Mouse (Mus musculus) thymus, postnatal 14 days (tissue): ENCODE measurements around the gene Tbc1d10c.

Source experiments
- DNase-seq: peaks from one replicate; pipeline ENCODE4 v3.0.0; 2021

The Tbc1d10c gene

DNA sequence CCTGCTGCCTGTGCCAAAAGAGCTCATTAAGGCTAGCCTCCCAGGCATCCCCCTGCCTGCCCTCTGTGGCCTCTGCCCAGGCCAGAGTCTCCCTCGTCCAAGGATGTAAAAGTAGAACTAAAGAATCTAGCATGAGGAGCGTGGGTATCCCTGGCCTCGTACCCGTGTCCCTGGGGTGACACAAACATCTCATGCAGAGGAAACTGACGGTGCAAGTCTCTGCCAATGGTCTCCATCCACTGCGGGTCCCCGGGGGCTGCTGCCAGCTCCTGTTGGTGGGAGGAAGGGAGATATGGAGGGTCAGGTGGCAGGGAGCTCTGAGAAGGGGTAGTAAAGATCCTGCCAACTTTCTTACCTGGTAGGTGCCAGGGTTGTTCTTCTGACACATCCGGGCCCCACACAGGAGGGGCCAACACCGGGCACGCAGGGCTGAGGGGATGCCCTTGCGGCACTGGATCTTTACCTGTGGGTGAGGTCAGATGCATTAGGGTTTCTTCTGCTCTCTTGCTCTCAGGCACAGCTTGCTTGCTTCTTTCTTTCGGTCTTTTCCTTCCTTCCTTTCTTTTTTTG, 1.9 kb downstream of the Tbc1d10c start:
- DNase-seq: peak; percentile 61

GRCm38 (mm10) chr19:4187303-4187702, 3.8 kb downstream of the Tbc1d10c start:
- DNase-seq: no peak

- peak; percentile 90 for DNase-seq
These were observed 5.8 kb downstream of the Tbc1d10c start for GRCm38 (mm10) chr19:4184976-4185975.

- DNase-seq: no peak
These were observed 7.4 kb downstream of the Tbc1d10c start for GRCm38 (mm10) chr19:4183689-4184088.

GRCm38 (mm10) chr19:4181892-4182291, 9.2 kb downstream of the Tbc1d10c start:
- peak; percentile 56 for DNase-seq

DNA sequence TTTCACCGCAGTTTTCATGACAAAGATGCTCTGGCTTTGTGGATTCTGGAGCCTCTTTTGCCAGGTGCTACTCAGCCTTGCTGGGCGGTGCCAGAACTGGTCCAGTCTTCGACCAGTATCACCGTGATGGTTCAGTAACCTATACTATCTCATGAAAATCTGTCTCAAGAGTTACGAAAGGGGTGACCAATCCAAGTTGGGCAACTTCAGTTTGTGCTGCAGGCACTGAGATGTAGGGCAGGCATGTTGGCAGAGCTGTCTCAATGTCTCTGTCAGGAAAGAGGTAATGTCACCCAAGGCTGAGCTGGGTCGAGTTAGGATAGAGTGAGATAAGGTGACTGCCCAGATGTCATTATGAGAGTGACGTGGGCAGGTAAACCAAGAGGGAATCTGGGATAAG, 10.7 kb downstream of the Tbc1d10c start:
- DNase-seq: no peak

DNA sequence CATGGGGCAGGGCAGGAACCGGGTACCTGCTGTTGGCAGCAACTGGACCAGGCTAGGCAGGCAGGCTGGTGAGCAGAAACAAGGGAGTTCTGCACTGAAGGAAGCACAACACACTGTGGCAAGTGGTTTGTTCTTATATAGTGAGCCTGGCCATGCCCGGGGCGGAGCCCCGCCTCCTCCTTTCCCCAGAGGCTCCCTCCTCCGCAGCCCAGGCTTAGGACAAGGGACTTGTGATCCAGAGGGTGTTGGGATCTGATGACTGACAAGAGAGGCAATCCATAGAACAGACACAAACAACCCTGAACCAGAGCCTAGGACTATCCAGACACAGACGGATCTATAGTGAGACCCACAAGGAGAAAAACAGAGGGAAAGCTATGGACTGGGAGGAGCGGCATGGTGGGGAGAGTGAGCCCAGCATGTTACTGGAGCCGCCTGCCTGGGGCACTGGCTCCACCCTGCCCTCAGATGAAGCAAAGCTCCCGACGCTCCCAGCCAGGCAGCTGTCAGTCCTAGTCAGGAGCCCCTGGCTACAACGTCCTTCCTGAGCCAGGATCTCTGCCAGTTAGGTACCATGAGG, 15.6 kb downstream of the Tbc1d10c start, which contains the start of gene Carns1:
Gene Carns1 (minus strand): TSS at position 112 of the 580 bp plus-strand sequence.
- no peak for DNase-seq

DNA sequence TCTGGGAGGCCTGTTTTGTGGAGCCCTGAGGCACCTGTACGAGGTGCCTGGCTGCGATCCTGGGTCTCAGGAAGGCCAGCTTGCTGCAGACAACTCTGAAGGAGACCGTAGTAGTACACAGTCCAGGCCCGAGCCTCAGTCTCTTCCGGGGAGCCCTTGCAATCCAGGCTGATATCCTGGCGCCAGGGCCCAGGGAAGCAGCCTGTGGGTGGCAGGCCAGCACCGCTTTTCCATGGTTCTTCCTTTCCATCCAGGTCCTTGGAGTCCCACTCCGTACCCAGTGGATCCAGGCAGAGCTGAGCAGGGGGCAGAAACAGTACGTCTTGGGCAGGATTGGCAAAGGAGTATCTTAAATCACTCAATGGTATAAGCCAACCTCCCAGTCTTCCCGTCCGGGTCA, 18.2 kb downstream of the Tbc1d10c start:
- no peak for DNase-seq

DNA sequence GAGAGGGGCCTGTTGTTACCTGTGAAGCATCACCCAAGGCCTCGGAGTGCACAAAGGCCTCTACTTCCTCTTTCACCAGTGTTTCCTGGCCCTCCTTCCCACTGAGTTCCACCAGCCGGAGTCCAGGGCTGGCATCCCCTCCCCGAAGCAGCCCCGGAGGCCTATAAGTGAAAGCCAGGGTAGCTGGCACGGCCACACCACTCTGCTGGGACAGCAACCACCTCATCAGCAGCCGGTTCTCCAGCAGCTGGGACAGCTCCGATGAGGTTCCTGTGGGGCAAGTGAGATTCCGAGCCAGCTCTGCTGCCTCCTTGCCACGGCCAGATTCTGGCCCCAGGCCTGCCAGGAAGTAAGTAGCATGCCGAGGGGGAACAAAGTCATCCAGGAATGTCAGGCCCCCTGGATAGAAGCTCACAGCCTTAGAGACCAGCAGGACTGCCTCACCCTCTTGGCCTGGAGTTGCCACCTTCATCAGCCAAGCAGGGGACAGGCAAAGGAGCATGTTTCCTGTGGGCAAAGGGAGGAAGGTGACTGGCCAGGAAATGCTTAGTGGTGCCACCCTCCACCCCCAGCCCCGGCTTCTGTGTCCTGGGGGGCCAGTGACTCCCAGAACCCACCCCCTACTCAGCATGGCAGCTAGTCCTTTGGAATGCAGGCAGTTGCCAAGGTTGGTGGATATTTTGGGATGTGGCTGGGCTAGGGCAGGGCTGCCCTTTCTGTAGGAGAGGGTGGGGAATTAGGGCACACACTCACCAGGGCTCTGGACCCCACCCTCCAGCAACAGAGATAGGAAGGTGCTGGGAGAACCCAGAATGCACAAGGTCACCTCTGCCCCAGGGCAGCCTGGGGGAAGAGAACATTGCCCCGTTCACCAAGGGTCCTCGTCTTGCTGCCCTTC, 19.4 kb downstream of the Tbc1d10c start:
- peak; percentile 29 for DNase-seq

DNA sequence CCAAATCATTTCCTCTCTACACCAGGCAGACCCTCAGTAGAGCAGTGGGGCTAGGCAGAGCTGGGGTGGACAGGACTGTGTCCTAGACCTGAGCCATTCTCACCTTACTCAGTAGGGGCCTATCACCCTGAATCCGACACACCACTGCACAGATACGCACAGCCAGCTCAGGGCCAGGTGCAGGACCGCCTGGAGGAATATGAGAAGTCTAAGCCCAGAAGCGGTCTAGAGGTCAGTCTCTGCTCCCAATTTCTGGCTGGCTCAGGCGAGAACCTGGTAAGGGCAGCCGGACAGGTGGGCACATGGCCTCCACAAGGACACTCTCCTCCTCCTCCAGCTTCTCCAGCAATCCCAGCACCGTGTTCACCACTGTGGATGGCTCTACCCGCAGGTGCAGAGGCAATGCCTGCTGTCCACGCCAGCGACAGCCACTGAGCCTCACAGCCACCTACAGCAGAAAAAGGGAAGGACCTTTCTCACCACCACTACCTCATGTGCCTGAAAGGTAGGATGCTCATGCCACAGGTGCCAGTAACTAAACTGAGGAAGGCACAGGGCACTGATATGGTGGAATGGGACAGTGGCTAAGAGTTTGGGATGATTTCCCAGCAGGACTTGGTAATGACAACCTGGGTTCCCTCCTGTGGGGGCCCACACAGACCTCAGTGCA, 20.2 kb downstream of the Tbc1d10c start:
- DNase-seq: peak; percentile 11

DNA sequence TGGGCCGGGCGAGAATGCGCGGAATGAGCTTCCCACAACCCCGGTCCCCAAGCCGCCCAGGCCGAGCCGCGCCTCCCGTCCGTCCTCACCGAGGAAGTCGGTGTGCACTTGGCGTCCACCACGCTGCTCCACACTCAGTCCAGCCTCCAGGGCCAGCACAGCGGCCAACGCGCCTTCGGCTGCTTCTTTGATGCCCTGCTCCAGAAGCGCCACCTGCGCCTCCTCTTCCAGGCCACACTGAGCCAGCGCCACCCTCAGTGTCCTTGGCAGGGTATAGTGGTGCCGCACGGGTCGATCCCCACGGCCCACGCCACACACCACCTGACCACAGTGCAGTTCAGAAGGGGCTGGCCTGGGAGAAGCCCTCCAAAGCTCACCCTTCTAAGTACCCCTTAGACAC, 21.3 kb downstream of the Tbc1d10c start:
- DNase-seq: no peak

GRCm38 (mm10) chr19:4169378-4169784, 21.7 kb downstream of the Tbc1d10c start:
- DNase-seq: peak; percentile 100

DNA sequence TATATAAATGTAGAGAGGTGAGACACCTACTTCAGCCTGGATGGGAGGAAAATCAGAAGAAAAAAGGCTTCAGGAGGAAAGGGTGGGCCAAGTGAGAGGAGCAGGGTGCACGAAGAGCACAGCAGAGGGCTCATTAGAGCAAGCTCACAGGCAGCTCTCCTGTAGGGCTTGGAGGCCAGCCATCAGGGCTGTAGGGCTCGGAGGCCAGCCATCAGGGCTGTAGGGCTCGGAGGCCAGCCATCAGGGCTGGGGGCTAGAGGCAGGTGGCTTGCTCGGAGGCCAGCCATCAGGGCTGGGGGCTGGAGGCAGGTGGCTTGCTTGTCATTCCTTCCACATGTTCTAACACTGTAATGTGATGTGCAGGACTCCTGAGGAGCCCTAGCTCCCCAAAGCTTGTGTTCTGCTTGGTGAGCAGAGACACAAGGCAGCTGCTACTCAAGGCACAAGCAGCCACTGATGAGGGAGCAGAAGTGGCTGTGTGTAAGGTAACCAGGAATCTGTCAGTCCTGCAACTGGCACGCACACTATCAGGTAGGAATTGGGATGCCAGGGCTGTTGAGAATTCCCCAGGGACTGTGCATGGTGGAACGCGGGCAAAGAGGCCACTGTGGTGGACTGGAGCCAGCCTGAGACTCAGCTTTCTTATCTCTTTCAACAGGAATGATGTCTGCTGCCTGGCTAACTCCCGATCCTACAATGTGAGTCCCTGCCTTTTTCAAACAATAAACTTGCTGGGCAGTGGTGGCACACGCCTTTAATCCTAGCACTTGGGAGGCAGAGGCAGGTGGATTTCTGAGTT, 24.2 kb downstream of the Tbc1d10c start:
- no peak for DNase-seq

DNA sequence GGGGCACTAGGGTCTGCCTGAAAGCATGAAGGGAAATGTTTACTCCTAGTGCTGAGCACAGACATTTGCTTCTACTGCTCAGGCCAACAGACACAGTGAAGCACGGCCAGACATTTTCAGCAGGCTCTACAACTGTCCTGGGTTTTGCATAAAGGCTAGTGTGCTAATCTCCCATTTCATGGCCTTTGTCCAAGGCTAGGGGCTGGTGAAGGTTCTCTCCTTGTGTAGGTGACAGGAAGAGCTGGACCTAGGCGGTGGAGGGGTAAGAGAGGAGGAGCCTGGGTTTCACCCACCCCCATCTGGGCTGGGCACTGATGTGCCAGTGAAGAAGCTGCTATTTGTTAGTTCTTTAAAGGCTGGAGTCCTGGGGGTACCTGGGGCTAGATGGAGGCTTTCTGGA, 26.4 kb downstream of the Tbc1d10c start:
- no peak for DNase-seq

DNA sequence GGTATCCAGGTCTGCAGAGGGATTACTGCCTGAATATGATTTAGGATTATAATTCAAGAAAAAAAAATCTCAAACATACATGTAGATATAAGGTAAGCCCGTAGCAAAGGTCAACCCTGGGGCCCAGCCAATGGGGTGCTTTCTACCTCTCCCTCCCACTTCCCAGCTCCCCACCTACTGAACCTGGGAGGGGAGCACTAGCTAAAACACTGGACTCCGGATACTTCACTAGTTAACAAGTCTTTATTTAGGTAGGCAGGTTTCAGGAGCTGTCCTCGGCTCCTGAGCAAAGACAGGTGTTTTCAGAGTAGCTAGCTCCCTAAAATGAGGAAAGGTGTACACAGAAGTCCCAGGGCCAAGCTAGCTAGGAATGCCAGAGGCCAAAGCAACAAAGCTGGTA, 27.0 kb downstream of the Tbc1d10c start:
- DNase-seq: no peak

DNA sequence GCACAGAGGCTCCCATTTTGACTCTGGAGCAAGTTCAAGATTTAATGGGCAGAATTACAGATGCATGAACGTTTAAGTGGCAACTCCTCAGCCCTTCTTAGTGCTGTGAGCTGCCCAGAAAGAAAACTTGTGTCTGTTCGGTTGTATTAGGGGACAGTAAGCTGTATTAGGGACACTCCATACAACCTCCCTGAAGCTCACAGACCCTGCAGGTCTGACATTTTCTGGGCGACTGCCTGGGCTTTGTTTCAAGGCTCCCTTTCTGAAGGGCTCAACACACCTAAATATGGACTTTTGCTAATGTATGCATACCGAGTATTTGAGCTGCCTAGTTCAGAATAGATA, 27.6 kb downstream of the Tbc1d10c start:
- no peak for DNase-seq

DNA sequence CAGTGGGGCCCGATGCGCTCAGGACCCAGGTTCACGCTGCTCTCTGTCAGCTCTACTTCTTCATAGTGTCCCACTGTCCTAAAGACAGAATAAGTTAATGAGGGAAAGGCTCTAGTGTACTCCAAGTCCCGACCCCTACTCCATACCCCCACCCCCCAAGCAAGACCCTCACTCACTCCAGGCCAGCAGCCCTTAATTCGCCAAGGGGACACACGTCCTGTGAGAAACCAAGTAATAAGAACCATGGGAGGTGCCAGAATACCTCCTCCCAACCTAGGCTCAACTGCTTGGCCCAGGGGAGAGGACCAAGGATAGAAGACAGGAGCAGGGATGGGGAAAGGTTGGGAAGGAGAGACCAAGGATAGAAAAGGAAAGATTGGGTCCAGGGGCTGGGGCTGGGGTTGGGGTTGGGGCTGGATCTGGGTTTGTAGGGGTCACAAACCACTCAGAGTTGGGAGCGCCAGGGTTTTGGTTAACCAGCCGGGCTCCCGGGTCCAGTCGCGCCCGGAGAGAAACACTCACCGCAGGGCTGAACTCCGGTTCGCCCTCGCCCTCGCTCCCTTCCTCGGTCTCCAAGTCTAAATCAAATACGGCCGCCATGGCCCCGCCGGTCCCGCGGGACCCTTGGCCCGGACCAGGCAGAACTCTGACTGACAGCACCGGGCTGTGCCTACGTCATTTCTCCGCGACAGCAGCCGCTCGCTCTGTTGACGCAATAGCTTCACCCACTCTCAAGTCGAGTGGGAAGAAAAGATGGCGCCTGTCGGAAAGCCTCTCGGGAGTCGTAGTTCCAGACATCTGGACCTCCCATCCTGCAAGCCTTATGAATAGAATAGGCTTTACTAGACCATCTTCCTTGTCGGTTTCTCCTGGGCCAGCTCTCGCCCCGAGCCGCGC, 28.2 kb downstream of the Tbc1d10c start, which contains the start of gene Rps6kb2:
Gene Rps6kb2 (minus strand): TSS at position 709 of the 897 bp plus-strand sequence.
- peak; percentile 94 for DNase-seq

GRCm38 (mm10) chr19:4159049-4159448, 32.0 kb downstream of the Tbc1d10c start:
- no peak for DNase-seq

GRCm38 (mm10) chr19:4156771-4157170, 34.3 kb downstream of the Tbc1d10c start:
- DNase-seq: no peak

GRCm38 (mm10) chr19:4156073-4156579, 35.0 kb downstream of the Tbc1d10c start:
- no peak for DNase-seq
